Mouse (Mus musculus) MEL (cell line): Measurements from ENCODE around the gene Jam2. TPM values are rescaled to one million over a fixed set of nuclear protein-coding genes. Genes with fewer than 3 reads are reported as not detected.

Experiments
- DNase-seq: peaks from one replicate; pipeline ENCODE4 v3.0.0; 2011; ENCODE audit warnings: low read depth, low spot score
- H3K27ac ChIP-seq: 2 replicates; pipeline ENCODE4 v1.5.1; 2012; ENCODE audit warnings: low read depth, mild to moderate bottlenecking, control low read depth, low read length, moderate library complexity; ENCODE audit not compliant: control insufficient read depth
- H3K27me3 ChIP-seq, 2 experiments: fragments of 150-350 bp in 1 of 2; sonication (generic) in 1 of 2; 2 replicates each; pipeline ENCODE4 v1.6.1; 2012; ENCODE audit warnings: low read length in 2 of 2, mild to moderate bottlenecking in 2 of 2, improper control_type of control experiment in 1 of 2, moderate library complexity in 1 of 2; ENCODE audit not compliant: insufficient read depth in 2 of 2, control insufficient read depth in 1 of 2
- H3K36me3 ChIP-seq, 2 experiments: 2 replicates each; pipeline ENCODE4 v1.6.1; 2012 to 2014; ENCODE audit warnings: low read length in 2 of 2, improper control_type of control experiment in 1 of 2, inconsistent platforms in 1 of 2, mild to moderate bottlenecking in 1 of 2; ENCODE audit not compliant: insufficient read depth in 2 of 2, control insufficient read depth in 1 of 2
- H3K4me1 ChIP-seq, 2 experiments: fragments of 150-350 bp in 1 of 2; sonication (generic) in 1 of 2; 2 replicates each; pipeline ENCODE4 v1.6.1; 2012; ENCODE audit warnings: low read length in 2 of 2, improper control_type of control experiment in 1 of 2, mild to moderate bottlenecking in 1 of 2; ENCODE audit not compliant: insufficient read depth in 2 of 2, control insufficient read depth in 1 of 2
- H3K4me3 ChIP-seq, 2 experiments: fragments of 150-350 bp in 1 of 2; sonication (generic) in 1 of 2; 2 replicates each; pipeline ENCODE4 v1.5.1; 2012; ENCODE audit warnings: low read depth in 2 of 2, low read length in 2 of 2, mild to moderate bottlenecking in 2 of 2, moderate library complexity in 2 of 2, control low read depth in 1 of 2, improper control_type of control experiment in 1 of 2; ENCODE audit not compliant: control insufficient read depth in 1 of 2, insufficient read depth in 1 of 2
- H3K79me2 ChIP-seq: 2 replicates; pipeline ENCODE4 v1.6.1; 2012; ENCODE audit warnings: mild to moderate bottlenecking, low read length, moderate library complexity; ENCODE audit not compliant: control insufficient read depth, poor library complexity, insufficient read depth
- H3K9ac ChIP-seq: 2 replicates; pipeline ENCODE4 v1.6.1; 2012; ENCODE audit warnings: low read depth, mild to moderate bottlenecking, control low read depth, low read length, moderate library complexity; ENCODE audit not compliant: control insufficient read depth, poor library complexity, severe bottlenecking
- H3K9me3 ChIP-seq: fragments of 150-350 bp; sonication (generic); replicated peaks from 2 replicates; pipeline ENCODE4 v1.6.1; 2012; ENCODE audit warnings: mild to moderate bottlenecking, low read length, improper control_type of control experiment, moderate library complexity; ENCODE audit not compliant: insufficient read depth
- BHLHE40 ChIP-seq: IDR thresholded peaks from 2 replicates; pipeline ENCODE4 v1.6.1; 2012; ENCODE audit warnings: low read depth, mild to moderate bottlenecking, inconsistent platforms, low read length, improper control_type of control experiment, borderline replicate concordance
- CHD1 ChIP-seq: IDR thresholded peaks from 2 replicates; pipeline ENCODE4 v1.6.1; 2012; ENCODE audit warnings: low read depth, mild to moderate bottlenecking, inconsistent platforms, low read length, improper control_type of control experiment
- CHD2 ChIP-seq: IDR thresholded peaks from 2 replicates; pipeline ENCODE4 v1.6.1; 2011; ENCODE audit warnings: low read length, improper control_type of control experiment
- E2F4 ChIP-seq: IDR thresholded peaks from 2 replicates; pipeline ENCODE4 v1.6.1; 2011; ENCODE audit warnings: low read depth, low read length, improper control_type of control experiment, borderline replicate concordance
- EP300 ChIP-seq, 2 experiments: IDR thresholded peaks; 2 replicates each; pipeline ENCODE4 v1.6.1; 2011; ENCODE audit warnings: improper control_type of control experiment in 2 of 2, low read length in 2 of 2, low read depth in 1 of 2, mild to moderate bottlenecking in 1 of 2
- ETS1 ChIP-seq: IDR thresholded peaks from 2 replicates; pipeline ENCODE4 v1.6.1; 2012; ENCODE audit warnings: low read depth, mild to moderate bottlenecking, inconsistent platforms, low read length, improper control_type of control experiment, moderate library complexity
- MAZ ChIP-seq: IDR thresholded peaks from 2 replicates; pipeline ENCODE4 v1.6.1; 2012; ENCODE audit warnings: low read depth, mild to moderate bottlenecking, inconsistent platforms, low read length, improper control_type of control experiment
- MYB ChIP-seq: IDR thresholded peaks from 2 replicates; pipeline ENCODE4 v1.6.1; 2011; ENCODE audit warnings: mild to moderate bottlenecking, low read depth, low read length, improper control_type of control experiment
- MYC ChIP-seq: IDR thresholded peaks from 2 replicates; pipeline ENCODE4 v1.6.1; 2011; ENCODE audit warnings: low read depth, mild to moderate bottlenecking, low read length, improper control_type of control experiment, moderate library complexity
- NELFE ChIP-seq: IDR thresholded peaks from 2 replicates; pipeline ENCODE4 v1.6.1; 2011; ENCODE audit warnings: low read depth, low read length, improper control_type of control experiment
- NRF1 ChIP-seq: IDR thresholded peaks from 2 replicates; pipeline ENCODE4 v1.6.1; 2014; ENCODE audit warnings: low read depth, mild to moderate bottlenecking, inconsistent platforms, low read length, improper control_type of control experiment, moderate library complexity; ENCODE audit not compliant: poor library complexity, insufficient read depth, severe bottlenecking
- POLR2A ChIP-seq, 2 experiments: IDR thresholded peaks; 2 replicates each; pipeline ENCODE4 v1.6.1; 2011 to 2012; ENCODE audit warnings: low read length in 2 of 2, mild to moderate bottlenecking in 2 of 2, control low read depth in 1 of 2, improper control_type of control experiment in 1 of 2, low read depth in 1 of 2, moderate library complexity in 1 of 2; ENCODE audit not compliant: control insufficient read depth in 1 of 2, insufficient read depth in 1 of 2, poor library complexity in 1 of 2
- RAD21 ChIP-seq: IDR thresholded peaks from 2 replicates; pipeline ENCODE4 v1.6.1; 2011; ENCODE audit warnings: mild to moderate bottlenecking, low read depth, low read length, improper control_type of control experiment
- TBP ChIP-seq: IDR thresholded peaks from 2 replicates; pipeline ENCODE4 v1.8.0; 2011; ENCODE audit warnings: low read depth, low read length, improper control_type of control experiment
- UBTF ChIP-seq: IDR thresholded peaks from 2 replicates; pipeline ENCODE4 v1.6.1; 2012; ENCODE audit warnings: low read depth, mild to moderate bottlenecking, inconsistent platforms, low read length, improper control_type of control experiment, moderate library complexity, borderline replicate concordance; ENCODE audit not compliant: insufficient read depth
- USF1 ChIP-seq: IDR thresholded peaks from 2 replicates; pipeline ENCODE4 v1.6.1; 2014; ENCODE audit warnings: low read depth, mild to moderate bottlenecking, inconsistent platforms, low read length, improper control_type of control experiment, moderate library complexity
- ZKSCAN1 ChIP-seq: IDR thresholded peaks from 2 replicates; pipeline ENCODE4 v1.6.1; 2012; ENCODE audit warnings: low read depth, mild to moderate bottlenecking, inconsistent platforms, low read length, improper control_type of control experiment, moderate library complexity
- polyA plus RNA-seq, 2 experiments: library from polyadenylated mRNA; stranded (reverse) in 1 of 2; unstranded in 1 of 2; fragments of >175 nt in 1 of 2; fragments of >200 nt in 1 of 2; gene quantifications; 2 replicates each; pipeline versions ENCODE4 v1.2.1 to v1.2.4; 2012; ENCODE audit warnings: low replicate concordance in 2 of 2, low read depth in 1 of 2; ENCODE audit not compliant: insufficient read length in 2 of 2, insufficient read depth in 1 of 2, missing spikeins in 1 of 2
- total RNA-seq: library from RNA; depleted of rRNA; stranded (reverse); fragments of 300-350 nt; gene quantifications from 2 replicates; pipeline ENCODE4 v1.2.3, GENCODE M21; 2012

Jam2 gene
- total and polyA plus RNA-seq, 3 experiments, result 0.01 to 0.04 TPM; not detected in 1

GRCm38 (mm10) chr16:84745721-84746306 is 28.1 kb upstream of the Jam2 start:
- H3K27ac ChIP-seq, result no peak overlapping the region
- no peaks in the 10 kb centered on the region for H3K4me1 ChIP-seq
- DNase-seq, result no peak
- H3K36me3 ChIP-seq, result no peaks in the 10 kb centered on the region
- H3K4me3 ChIP-seq, result no peak overlapping the region
- no peaks in the 10 kb centered on the region for H3K9me3 ChIP-seq
- no peaks in the 10 kb centered on the region for H3K79me2 ChIP-seq
- TF ChIP-seq E2F4 (no peak), CHD2 (no peak), POLR2A (IDR thresholded peaks at IDR 0.05; ENCODE audit: control insufficient read depth in 1 of 2, insufficient read depth in 1 of 2, low read depth in 1 of 2, low read length in 2 of 2, poor library complexity in 1 of 2) (no peak), BHLHE40 (no peak), CHD1 (no peak)
- H3K27me3 ChIP-seq, result no peaks in the 10 kb centered on the region; a peak in 2 of 4 replicates
- no peak overlapping the region for H3K9ac ChIP-seq

DNA sequence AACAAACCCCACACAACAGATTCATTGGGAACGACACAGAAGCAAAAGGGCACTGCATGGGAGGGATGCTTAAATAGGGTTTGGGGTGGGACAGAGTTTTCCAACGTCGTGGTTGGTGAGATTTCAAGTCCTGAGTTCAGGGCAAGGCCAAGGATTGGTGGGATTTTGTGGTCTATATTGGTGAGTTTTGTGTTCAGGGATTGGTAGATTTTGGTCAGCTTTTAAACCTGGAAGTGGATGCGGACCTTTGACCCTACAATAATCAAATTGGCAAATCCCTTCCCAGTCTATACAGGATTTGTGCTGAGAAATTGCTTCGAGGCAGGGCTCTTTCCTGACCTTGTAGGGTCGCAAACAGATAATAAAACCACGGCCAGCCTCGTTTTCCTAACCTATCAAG is 6.0 kb upstream of the Jam2 start:
- Histone ChIP-seq H3K4me3 (no peak overlapping the region), H3K9ac (no peak overlapping the region), H3K27me3 (no peaks in the 10 kb centered on the region; a peak in 1 of 4 replicates), H3K4me1 (no peaks in the 10 kb centered on the region), H3K9me3 (no peaks in the 10 kb centered on the region), H3K79me2 (no peaks in the 10 kb centered on the region), H3K36me3 (no peaks in the 10 kb centered on the region), H3K27ac (no peak overlapping the region)
- TF ChIP-seq NRF1 (no peak), NELFE (no peak), EP300 (IDR thresholded peaks at IDR 0.05; ENCODE audit: low read depth in 1 of 2, low read length in 2 of 2) (no peak), MYC (no peak), MYB (no peak), UBTF (no peak), ETS1 (no peak), RAD21 (no peak), TBP (no peak), ZKSCAN1 (no peak), MAZ (no peak), BHLHE40 (no peak), E2F4 (no peak), USF1 (no peak)
- no peak for DNase-seq
